Mouse (Mus musculus) small intestine, adult 2 months (tissue): Measurements from ENCODE around the gene Cfap299.

Experiments used
- CTCF ChIP-seq: fragments of 200-500 bp; IDR thresholded peaks from 2 replicates; pipeline ENCODE4 v1.5.1; 2012; ENCODE audit warnings: low read depth, mild to moderate bottlenecking, control low read depth, inconsistent platforms, low read length, moderate library complexity, mixed read lengths; ENCODE audit not compliant: insufficient replicate concordance, insufficient read length; ENCODE audit errors: extremely low read depth
- POLR2A ChIP-seq: fragments of 200-500 bp; IDR thresholded peaks from 2 replicates; pipeline ENCODE4 v1.6.1; 2012; ENCODE audit warnings: low read depth, mild to moderate bottlenecking, control low read depth, inconsistent platforms, low read length, moderate library complexity

DNA sequence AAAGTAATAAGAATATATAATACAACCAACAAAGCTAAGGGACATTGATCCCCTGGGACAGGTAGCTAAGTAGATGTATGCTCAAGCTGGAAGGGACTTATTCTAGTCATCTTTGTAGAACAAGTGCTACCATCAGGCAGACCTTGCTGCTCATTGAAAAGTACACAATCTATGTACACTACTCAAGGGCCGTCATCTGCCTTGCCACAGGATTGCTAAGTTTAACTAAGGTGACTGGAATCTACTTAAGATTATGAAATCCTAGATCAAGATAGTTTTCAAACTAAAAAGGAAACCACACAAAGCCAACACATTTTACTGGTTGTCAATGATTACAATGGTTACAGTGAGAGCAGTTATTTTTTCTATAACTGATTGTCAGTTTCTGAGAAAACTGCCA, 483.3 kb downstream of the Cfap299 start:
- TF ChIP-seq CTCF (no peak), POLR2A (no peak)
